Mouse (Mus musculus) embryonic fibroblast, embryonic 13.5 days (primary cell): ENCODE measurements around the gene Syce2. TPM values are rescaled to one million over a fixed set of nuclear protein-coding genes. Genes with fewer than 3 reads are reported as not detected.

Experiments
- H3K27ac ChIP-seq: 2 replicates; pipeline ENCODE4 v1.5.1; 2012; ENCODE audit warnings: low read length, control low read depth, inconsistent platforms; ENCODE audit not compliant: insufficient read depth
- H3K4me1 ChIP-seq: 2 replicates; pipeline ENCODE4 v1.6.1; 2011; ENCODE audit warnings: low read length; ENCODE audit not compliant: control insufficient read depth, insufficient read depth
- H3K4me3 ChIP-seq: 2 replicates; pipeline ENCODE4 v1.5.1; 2011; ENCODE audit warnings: mild to moderate bottlenecking, control low read depth, low read length; ENCODE audit not compliant: insufficient read depth
- CTCF ChIP-seq: IDR thresholded peaks from 2 replicates; pipeline ENCODE4 v1.5.1; 2011; ENCODE audit warnings: mild to moderate bottlenecking, control low read depth, low read length, moderate library complexity, borderline replicate concordance; ENCODE audit not compliant: insufficient read depth
- POLR2A ChIP-seq: IDR thresholded peaks from 2 replicates; pipeline ENCODE4 v1.6.1; 2011; ENCODE audit warnings: low read depth, mild to moderate bottlenecking, control low read depth, low read length, moderate library complexity
- polyA plus RNA-seq: library from polyadenylated mRNA; stranded (reverse); fragments of >200 nt; gene quantifications from 2 replicates; pipeline ENCODE4 v1.2.4, GENCODE M21; 2011; ENCODE audit warnings: low read depth; ENCODE audit not compliant: missing spikeins, insufficient read length

The Syce2 gene
- polyA plus RNA-seq, 1 experiment = 18.9 TPM

GRCm38 (mm10) chr8:84872309-84872965 lies 526 bp downstream of the Syce2 start:
- Histone ChIP-seq H3K27ac (no peak overlapping the region), H3K4me1 (no peaks in the 10 kb centered on the region), H3K4me3 (0 out of 2 replicates have a peak overlapping the region, but pooled peaks have one; percentile 7)
- TF ChIP-seq CTCF = no peak
- no peak for TF ChIP-seq POLR2A

- Histone ChIP-seq H3K27ac (no peak overlapping the region), H3K4me1 (no peaks in the 10 kb centered on the region), H3K4me3 (no peak overlapping the region)
- TF ChIP-seq CTCF = no peak
- no peak for TF ChIP-seq POLR2A
Observed at GRCm38 (mm10) chr8:84873016-84873415, 1.1 kb downstream of the Syce2 start.

- no peak overlapping the region for H3K27ac ChIP-seq
- no peaks in the 10 kb centered on the region for H3K4me1 ChIP-seq
- TF ChIP-seq CTCF (no peak), POLR2A (no peak)
- no peak overlapping the region for H3K4me3 ChIP-seq
Observed at GRCm38 (mm10) chr8:84874339-84874738, 2.4 kb downstream of the Syce2 start.

- no peak overlapping the region for H3K4me3 ChIP-seq
- no peaks in the 10 kb centered on the region for H3K4me1 ChIP-seq
- TF ChIP-seq POLR2A (no peak), CTCF (no peak)
- H3K27ac ChIP-seq = no peak overlapping the region
Observed at GRCm38 (mm10) chr8:84877297-84878035, 5.6 kb downstream of the Syce2 start.

- H3K4me1 ChIP-seq = no peaks in the 10 kb centered on the region
- TF ChIP-seq POLR2A (no peak), CTCF (no peak)
- no peak overlapping the region for H3K27ac ChIP-seq
- no peak overlapping the region for H3K4me3 ChIP-seq
Observed at GRCm38 (mm10) chr8:84878915-84879314, 7.0 kb downstream of the Syce2 start.

GRCm38 (mm10) chr8:84884728-84885127 lies 12.8 kb downstream of the Syce2 start:
- Histone ChIP-seq H3K4me3 (no peak overlapping the region), H3K4me1 (no peaks in the 10 kb centered on the region), H3K27ac (no peak overlapping the region)
- TF ChIP-seq POLR2A (no peak), CTCF (no peak)

- Histone ChIP-seq H3K4me1 (no peaks in the 10 kb centered on the region), H3K27ac (no peak overlapping the region), H3K4me3 (no peak overlapping the region)
- TF ChIP-seq CTCF (no peak), POLR2A (no peak)
Observed at GRCm38 (mm10) chr8:84888280-84888679, 16.4 kb downstream of the Syce2 start.

- H3K4me3 ChIP-seq = no peak overlapping the region
- no peak for TF ChIP-seq POLR2A
- TF ChIP-seq CTCF = no peak
- no peak overlapping the region for H3K27ac ChIP-seq
- H3K4me1 ChIP-seq = no peaks in the 10 kb centered on the region
Observed at GRCm38 (mm10) chr8:84889141-84889540, 17.2 kb downstream of the Syce2 start.

GRCm38 (mm10) chr8:84892993-84893708 lies 21.2 kb downstream of the Syce2 start:
- TF ChIP-seq POLR2A (no peak), CTCF (no peak)
- Histone ChIP-seq H3K4me3 (peak overlapping the region; percentile 73), H3K27ac (no peak overlapping the region), H3K4me1 (no peaks in the 10 kb centered on the region)
